Mouse (Mus musculus): ENCODE data around the gene Osbpl3. TPM values are rescaled to one million over a fixed set of nuclear protein-coding genes. Genes with fewer than 3 reads are reported as not detected.
"Not testable (repeated sequence)": the region's sequence is repeated elsewhere in the genome, so short reads cannot be mapped to it uniquely, and the experiment has no call there.

The Osbpl3 gene
- polyA plus RNA-seq, 1 experiment: not detected

DNA sequence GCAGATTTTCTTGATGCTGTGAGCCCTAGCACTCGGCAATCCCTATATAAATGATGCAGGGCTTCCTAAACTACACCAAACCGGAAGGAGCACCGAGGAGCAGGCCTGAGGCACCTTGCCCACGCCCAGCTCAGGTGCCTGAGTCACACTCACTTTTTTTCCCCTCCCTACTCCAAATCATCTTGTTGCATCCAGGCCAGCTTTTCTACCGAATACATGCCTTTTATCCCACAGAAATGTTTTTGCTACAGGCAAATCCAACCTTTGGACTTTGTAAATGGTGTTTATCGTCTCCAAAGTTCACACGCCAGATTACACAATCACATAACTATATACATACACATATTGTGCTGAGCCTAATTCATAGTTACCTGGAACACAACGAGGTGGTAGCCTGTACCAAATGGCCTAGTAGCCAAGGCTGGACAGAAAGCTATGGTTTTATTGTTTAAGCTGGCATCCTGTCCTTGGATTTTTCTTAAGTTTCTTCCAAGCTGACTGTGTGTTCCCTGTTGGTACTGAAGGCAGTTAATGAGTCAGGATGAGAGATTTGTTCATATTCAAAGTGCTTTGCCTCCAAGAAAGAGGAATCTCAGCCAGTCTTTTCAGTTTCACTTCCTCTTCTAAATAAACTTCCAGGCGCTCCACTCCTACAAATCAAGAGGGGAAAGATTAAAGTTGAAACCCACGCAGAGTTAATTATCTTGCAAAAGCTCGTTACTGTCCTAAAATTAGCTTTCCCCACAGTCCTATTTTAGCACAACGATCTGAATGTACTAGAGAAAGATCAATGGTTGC is 1.7 kb upstream of the Osbpl3 start:
- Histone ChIP-seq H3K36me3 (ENCODE audit: control insufficient read depth) (no peaks in the 10 kb centered on the region), H3K4me1 (ENCODE audit: control insufficient read depth) (peaks cover 21% of the 10 kb centered on the region), H3K27me3 (ENCODE audit: control insufficient read depth) (peaks cover 21% of the 10 kb centered on the region), H3K4me3 (replicated peaks) (no peak overlapping the region), H3K9me3 (ENCODE audit: control insufficient read depth, low read length) (no peaks in the 10 kb centered on the region)
- TF ChIP-seq GATA1 (IDR thresholded peaks at IDR 0.05; ENCODE audit: low read length) (no peak), TAL1 (IDR thresholded peaks at IDR 0.05; ENCODE audit: low read length) (no peak)

DNA sequence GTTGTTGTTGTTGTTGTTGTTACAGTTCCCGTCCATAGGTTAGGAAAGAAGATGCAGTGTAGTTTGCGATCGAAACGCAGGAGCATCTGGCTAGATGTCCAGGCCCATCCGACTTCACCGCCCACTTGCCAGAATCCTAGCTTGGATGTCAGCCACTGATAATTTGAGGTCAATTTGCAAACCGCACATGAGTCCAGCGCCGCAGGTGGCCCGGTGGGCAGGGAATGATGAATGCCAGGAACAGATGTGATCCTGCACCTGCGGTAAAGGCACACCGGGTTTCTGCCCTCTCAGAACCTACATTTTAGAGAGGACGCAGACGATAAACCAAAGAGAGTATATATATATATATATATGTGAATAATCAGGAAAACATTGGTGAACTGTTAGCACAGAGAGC is 705 bp upstream of the Osbpl3 start:
- Histone ChIP-seq H3K4me3 (replicated peaks) (no peak overlapping the region), H3K27me3 (ENCODE audit: control insufficient read depth) (peaks cover 21% of the 10 kb centered on the region), H3K9me3 (ENCODE audit: control insufficient read depth, low read length) (no peaks in the 10 kb centered on the region), H3K36me3 (ENCODE audit: control insufficient read depth) (no peaks in the 10 kb centered on the region), H3K4me1 (ENCODE audit: control insufficient read depth) (peaks cover 21% of the 10 kb centered on the region)
- TF ChIP-seq GATA1 (IDR thresholded peaks at IDR 0.05; ENCODE audit: low read length): no peak
- TF ChIP-seq TAL1 (IDR thresholded peaks at IDR 0.05; ENCODE audit: low read length): no peak

DNA sequence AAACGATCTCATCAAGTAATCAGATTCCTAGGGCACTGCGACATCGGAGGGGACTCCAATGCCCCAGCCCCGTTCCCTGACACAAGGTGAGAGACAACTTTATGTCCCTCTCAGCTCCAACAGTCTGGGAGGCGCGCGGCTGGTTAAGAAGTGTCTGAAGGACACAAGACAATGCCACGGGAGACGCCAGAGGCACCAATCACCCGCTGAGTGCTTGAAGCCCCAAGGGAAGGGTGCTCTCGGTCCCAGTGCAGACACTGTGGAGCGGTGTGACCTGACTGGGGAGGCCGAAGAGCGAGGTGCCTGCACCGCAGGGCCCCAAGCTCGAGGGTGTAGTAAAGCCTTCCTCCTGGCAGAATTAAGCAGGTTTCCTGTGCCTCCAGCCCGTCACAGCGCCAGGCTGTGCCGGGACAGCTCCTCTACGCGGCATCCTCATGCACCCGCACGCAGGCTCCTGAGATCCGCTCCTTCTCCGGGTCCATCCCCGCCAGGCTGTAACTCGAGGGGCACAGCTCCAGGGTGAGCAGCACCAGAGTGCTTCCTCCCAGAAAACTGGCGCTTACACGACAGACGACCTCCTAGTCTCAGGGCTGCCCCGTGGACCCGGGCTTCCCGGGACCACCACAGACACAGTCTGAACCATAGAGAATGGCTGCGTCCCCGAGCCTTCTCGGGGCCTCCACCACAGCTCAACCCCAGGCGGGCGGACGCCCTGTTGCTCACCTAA is 736 bp downstream of the Osbpl3 start:
- peaks cover 21% of the 10 kb centered on the region for H3K4me1 ChIP-seq (ENCODE audit: control insufficient read depth)
- no peaks in the 10 kb centered on the region for H3K9me3 ChIP-seq (ENCODE audit: control insufficient read depth, low read length)
- H3K4me3 ChIP-seq (replicated peaks): peak overlapping the region; percentile 58
- TF ChIP-seq GATA1 (IDR thresholded peaks at IDR 0.05; ENCODE audit: low read length): no peak
- no peak for TF ChIP-seq TAL1 (IDR thresholded peaks at IDR 0.05; ENCODE audit: low read length)
- peaks cover 21% of the 10 kb centered on the region for H3K27me3 ChIP-seq (ENCODE audit: control insufficient read depth)
- H3K36me3 ChIP-seq (ENCODE audit: control insufficient read depth): no peaks in the 10 kb centered on the region

DNA sequence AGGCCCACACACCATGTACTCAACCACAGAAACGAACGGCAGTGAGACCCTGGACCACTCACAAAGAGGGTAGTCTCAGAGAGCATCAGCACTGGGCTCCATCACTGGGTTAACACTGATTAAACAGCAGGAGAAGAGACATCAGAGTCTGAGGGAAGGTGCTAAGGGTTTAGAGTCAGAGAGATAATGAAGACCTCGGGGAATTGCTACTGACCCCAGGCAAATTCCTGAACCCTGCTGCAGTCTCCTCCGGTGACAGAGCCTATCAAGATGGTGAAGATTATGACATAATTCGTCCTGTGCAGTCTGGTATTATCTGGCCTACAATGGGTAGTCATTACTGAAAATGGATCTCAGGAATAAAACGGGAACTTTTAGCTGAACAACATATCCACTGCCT is 2.4 kb downstream of the Osbpl3 start:
- TF ChIP-seq TAL1 (IDR thresholded peaks at IDR 0.05; ENCODE audit: low read length): no peak
- TF ChIP-seq GATA1 (IDR thresholded peaks at IDR 0.05; ENCODE audit: low read length): no peak
- Histone ChIP-seq H3K4me3 (replicated peaks) (no peak overlapping the region), H3K27me3 (ENCODE audit: control insufficient read depth) (peaks cover 21% of the 10 kb centered on the region), H3K4me1 (ENCODE audit: control insufficient read depth) (peaks cover 21% of the 10 kb centered on the region), H3K9me3 (ENCODE audit: control insufficient read depth, low read length) (no peaks in the 10 kb centered on the region), H3K36me3 (ENCODE audit: control insufficient read depth) (no peaks in the 10 kb centered on the region)

DNA sequence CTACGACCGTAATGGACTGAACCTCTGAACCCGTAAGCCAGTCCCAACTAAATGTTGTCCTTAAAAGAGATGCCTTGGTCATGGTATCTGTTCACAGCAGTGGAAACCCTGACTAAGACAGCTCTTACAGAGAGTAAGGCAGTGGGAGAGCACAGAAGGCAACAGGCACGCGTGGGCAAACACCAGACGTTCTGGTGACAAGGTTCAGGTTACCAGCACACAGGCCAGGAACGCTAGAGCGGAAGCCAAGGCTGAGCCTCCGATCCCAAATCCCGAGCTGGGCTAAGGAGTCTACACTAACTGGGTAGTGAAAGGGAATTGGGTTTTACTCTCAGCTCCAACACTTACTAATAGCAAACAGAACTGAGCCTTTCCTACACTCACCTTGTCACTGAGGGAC is 3.8 kb downstream of the Osbpl3 start:
- TF ChIP-seq TAL1 (IDR thresholded peaks at IDR 0.05; ENCODE audit: low read length): no peak
- TF ChIP-seq GATA1 (IDR thresholded peaks at IDR 0.05; ENCODE audit: low read length): no peak
- Histone ChIP-seq H3K27me3 (ENCODE audit: control insufficient read depth) (peaks cover 21% of the 10 kb centered on the region), H3K36me3 (ENCODE audit: control insufficient read depth) (no peaks in the 10 kb centered on the region), H3K4me1 (ENCODE audit: control insufficient read depth) (peaks cover 21% of the 10 kb centered on the region), H3K9me3 (ENCODE audit: control insufficient read depth, low read length) (no peaks in the 10 kb centered on the region), H3K4me3 (replicated peaks) (no peak overlapping the region)

DNA sequence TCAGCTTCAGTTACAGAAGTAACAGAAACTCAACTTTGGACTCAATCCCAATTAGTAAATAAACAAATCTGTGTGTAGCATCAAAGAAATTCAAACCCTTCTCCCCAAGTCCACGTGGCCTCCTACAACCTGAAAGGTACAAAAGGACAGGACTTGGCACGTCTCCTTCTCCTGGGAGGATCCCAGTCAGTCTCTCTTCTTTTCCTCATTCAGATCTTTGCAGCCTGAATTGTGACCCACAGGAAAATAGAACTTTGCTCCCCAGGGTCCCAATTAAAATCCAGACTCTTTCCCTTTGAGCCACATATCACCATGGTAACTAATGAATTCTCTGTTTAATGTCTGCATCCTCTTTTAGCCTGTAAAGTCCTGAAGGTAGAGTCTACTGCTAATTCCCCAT is 10.4 kb downstream of the Osbpl3 start:
- no peaks in the 10 kb centered on the region; the same call in 1 of the 2 replicates for H3K4me1 ChIP-seq (ENCODE audit: control insufficient read depth)
- no peak for TF ChIP-seq TAL1 (IDR thresholded peaks at IDR 0.05; ENCODE audit: low read length)
- no peak for TF ChIP-seq GATA1 (IDR thresholded peaks at IDR 0.05; ENCODE audit: low read length)
- H3K36me3 ChIP-seq (ENCODE audit: control insufficient read depth): no peaks in the 10 kb centered on the region
- no peaks in the 10 kb centered on the region for H3K9me3 ChIP-seq (ENCODE audit: control insufficient read depth, low read length)
- H3K27me3 ChIP-seq (ENCODE audit: control insufficient read depth): no peaks in the 10 kb centered on the region
- H3K4me3 ChIP-seq (replicated peaks): no peak overlapping the region

DNA sequence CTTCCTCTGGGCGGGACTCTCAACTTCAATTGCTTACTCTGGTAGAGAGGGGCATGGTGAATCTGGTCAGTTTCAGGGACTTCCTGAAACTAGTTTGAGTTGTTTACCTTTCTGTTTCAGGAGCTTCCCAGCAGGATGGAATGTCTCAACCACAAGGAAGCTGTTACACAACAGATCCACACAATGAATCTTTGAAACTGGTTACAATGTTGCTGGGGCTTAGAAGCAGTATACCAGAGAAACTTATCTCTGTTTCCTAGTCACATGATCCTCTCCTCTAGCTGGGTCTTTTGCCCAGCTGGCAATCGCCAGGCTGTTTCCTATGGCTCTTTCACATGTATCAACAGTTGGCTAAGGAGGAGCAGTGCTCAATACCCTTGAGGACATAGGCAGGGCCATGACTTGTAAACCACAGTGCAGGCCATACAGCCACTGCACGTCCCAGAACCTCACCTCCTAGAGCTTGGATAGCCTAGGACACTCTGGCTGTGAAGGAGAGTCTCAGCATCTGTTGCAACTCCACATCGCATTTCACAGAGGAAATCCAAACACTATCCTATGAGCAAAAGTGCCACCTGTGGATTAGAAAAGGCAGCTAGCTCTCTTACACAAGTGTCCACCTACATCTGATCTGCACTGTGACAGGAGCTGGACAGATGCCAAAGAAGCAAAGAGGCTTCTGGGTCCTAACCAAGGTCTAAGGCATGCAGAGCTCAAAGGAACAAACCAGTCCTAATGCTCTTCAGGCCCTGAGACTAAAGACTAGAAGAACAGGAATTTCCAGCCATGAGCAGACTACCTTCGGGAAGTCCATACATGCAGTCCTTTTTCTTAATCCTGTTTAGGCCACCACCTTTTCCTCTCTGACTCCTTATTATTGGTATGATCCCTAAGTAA is 14.8 kb downstream of the Osbpl3 start:
- no peak overlapping the region for H3K4me3 ChIP-seq (replicated peaks)
- H3K4me1 ChIP-seq (ENCODE audit: control insufficient read depth): no peaks in the 10 kb centered on the region; the same call in 1 of the 2 replicates
- TF ChIP-seq TAL1 (IDR thresholded peaks at IDR 0.05; ENCODE audit: low read length) (no peak), GATA1 (IDR thresholded peaks at IDR 0.05; ENCODE audit: low read length) (no peak)
- H3K9me3 ChIP-seq (ENCODE audit: control insufficient read depth, low read length): no peaks in the 10 kb centered on the region
- H3K36me3 ChIP-seq (ENCODE audit: control insufficient read depth): no peaks in the 10 kb centered on the region
- no peaks in the 10 kb centered on the region for H3K27me3 ChIP-seq (ENCODE audit: control insufficient read depth)

DNA sequence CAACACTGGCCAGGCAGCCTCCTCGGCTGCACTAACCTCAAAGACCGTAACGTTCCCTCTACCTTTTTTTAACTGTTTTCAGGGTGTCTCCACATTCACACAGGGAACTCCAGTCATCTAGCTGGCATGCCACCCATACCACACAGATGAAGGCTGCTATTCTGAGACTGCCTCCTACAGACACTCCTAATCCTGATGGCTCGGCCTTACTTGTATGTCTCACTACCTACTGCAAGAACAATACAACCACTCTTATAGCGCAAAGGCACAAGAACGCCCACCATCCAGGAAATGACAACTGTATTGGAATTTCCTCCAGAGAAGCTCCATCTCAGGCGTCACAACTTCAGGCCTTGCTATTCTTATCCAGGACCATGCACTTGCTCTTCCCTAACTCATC is 15.8 kb downstream of the Osbpl3 start:
- no peaks in the 10 kb centered on the region for H3K36me3 ChIP-seq (ENCODE audit: control insufficient read depth)
- H3K9me3 ChIP-seq (ENCODE audit: control insufficient read depth, low read length): no peaks in the 10 kb centered on the region
- H3K4me3 ChIP-seq (replicated peaks): no peak overlapping the region
- H3K27me3 ChIP-seq (ENCODE audit: control insufficient read depth): no peaks in the 10 kb centered on the region
- TF ChIP-seq GATA1 (IDR thresholded peaks at IDR 0.05; ENCODE audit: low read length): no peak
- no peaks in the 10 kb centered on the region; the same call in 1 of the 2 replicates for H3K4me1 ChIP-seq (ENCODE audit: control insufficient read depth)

DNA sequence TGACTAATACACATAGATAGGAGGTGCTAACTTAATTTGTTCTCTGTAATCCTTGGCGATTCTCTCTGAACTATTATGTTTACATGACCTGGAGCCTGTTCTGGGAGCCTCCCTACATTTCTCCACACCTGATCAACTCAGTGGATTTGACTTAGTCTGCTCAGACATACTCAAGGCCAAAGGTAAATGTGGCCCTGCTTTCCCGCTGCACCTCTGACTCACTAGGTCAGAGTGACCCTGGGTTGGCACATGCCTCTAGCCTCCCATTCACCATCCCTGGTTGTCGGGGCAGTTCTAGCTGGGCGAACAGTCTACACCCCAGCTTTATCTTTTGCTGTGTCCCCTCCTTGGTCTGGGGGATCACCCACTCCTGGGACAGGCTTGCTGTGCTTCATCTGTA is 17.1 kb downstream of the Osbpl3 start:
- not testable (repeated sequence) for H3K9me3 ChIP-seq (ENCODE audit: control insufficient read depth, low read length); H3K4me3 ChIP-seq (replicated peaks); H3K27me3 ChIP-seq (ENCODE audit: control insufficient read depth); H3K36me3 ChIP-seq (ENCODE audit: control insufficient read depth); H3K4me1 ChIP-seq (ENCODE audit: control insufficient read depth)
